Mouse (Mus musculus) kidney, postnatal 25 days (tissue): ENCODE measurements at regions not wholly inside any gene's neighbourhood (a gene's known extent, or its start where the extent isn't known, plus 50 kb on each side); places are given as distances from the start of the nearest gene placed in this dataset.

Experiments used
- DNase-seq, 2 experiments: peaks; one replicate each; pipeline ENCODE4 v3.0.0; 2021; ENCODE audit warnings: mixed read lengths in 2 of 2

GRCm38 (mm10) chr14:98505321-98505720 lies 335.8 kb upstream of the Dach1 start:
- no peak for DNase-seq

- DNase-seq, result no peak
Observed at GRCm38 (mm10) chr14:98477416-98477815, 307.9 kb upstream of the Dach1 start.

GRCm38 (mm10) chr14:98471803-98472509 lies 302.4 kb upstream of the Dach1 start:
- peak; percentile 3 to 27 for DNase-seq

GRCm38 (mm10) chr14:98454461-98454860 lies 284.9 kb upstream of the Dach1 start:
- DNase-seq, result no peak

- no peak for DNase-seq
Observed at GRCm38 (mm10) chr14:98452191-98452590, 282.6 kb upstream of the Dach1 start.

- no peak for DNase-seq
Observed at GRCm38 (mm10) chr14:98449568-98449967, 280.0 kb upstream of the Dach1 start.

- no peak for DNase-seq
Observed at GRCm38 (mm10) chr14:98442411-98442810, 272.8 kb upstream of the Dach1 start.

GRCm38 (mm10) chr14:98441954-98442353 lies 272.4 kb upstream of the Dach1 start:
- no peak for DNase-seq

- DNase-seq, result no peak
Observed at GRCm38 (mm10) chr14:98431959-98432358, 262.4 kb upstream of the Dach1 start.

- DNase-seq, result no peak
Observed at GRCm38 (mm10) chr14:98417719-98418118, 248.2 kb upstream of the Dach1 start.

GRCm38 (mm10) chr14:98414201-98414600 lies 244.6 kb upstream of the Dach1 start:
- peak in 1 of 2 experiments; percentile 2 for DNase-seq

GRCm38 (mm10) chr14:98405936-98406635 lies 236.5 kb upstream of the Dach1 start:
- peak in 1 of 2 experiments; percentile 1 for DNase-seq

GRCm38 (mm10) chr14:98404026-98404425 lies 234.5 kb upstream of the Dach1 start:
- no peak for DNase-seq

- no peak for DNase-seq
Observed at GRCm38 (mm10) chr14:98387871-98388270, 218.3 kb upstream of the Dach1 start.
